ENCODE assay signal across 8 mouse cellular contexts in genomic region chr9:107297059-107297458, GRCm38 (mm10). TPM values are rescaled to one million over a fixed set of nuclear protein-coding genes. Genes with fewer than 3 reads are reported as not detected.
DNase-seq lines count a peak whose midpoint lies in the region; ATAC-seq and TF ChIP-seq lines count a peak whose summit lies in the region.

No protein-coding gene starts in this region.

- ATAC-seq in kidney, embryonic 14.5 days (ENCODE audit: low FRiP score, low TSS enrichment): peak; percentile 9; the same call in 1 of the 2 replicates
- peak; percentile 44; the same call in 1 of the 2 replicates for ATAC-seq in forebrain, embryonic 15.5 days (replicated peaks)
- ATAC-seq in liver, embryonic 13.5 days (ENCODE audit: low read depth): no peak

- H3K9ac ChIP-seq in kidney, embryonic 14.5 days (ENCODE audit: low read depth, low read length): peak overlapping the region; percentile 58
- peak overlapping the region; percentile 73 for H3K9ac ChIP-seq in forebrain, embryonic 15.5 days (replicated peaks)
- peak overlapping the region; percentile 76 for H3K9ac ChIP-seq in liver, embryonic 13.5 days

- H3K4me3 ChIP-seq in kidney, embryonic 14.5 days (ENCODE audit: low read length): peak overlapping the region; percentile 65
- H3K4me3 ChIP-seq in forebrain, embryonic 15.5 days: peak overlapping the region; percentile 54
- H3K4me3 ChIP-seq in liver, embryonic 13.5 days (replicated peaks): peak overlapping the region; percentile 65
- peak overlapping the region; percentile 72 for H3K4me3 ChIP-seq in small intestine, adult 2 months (ENCODE audit: low read depth, low read length)

- H3K36me3 ChIP-seq in kidney, embryonic 14.5 days (ENCODE audit: control insufficient read depth, insufficient read depth, low read length): peaks cover 16% of the 10 kb centered on the region; the same call in 1 of the 2 replicates
- peaks cover 10% of the 10 kb centered on the region; the same call in 1 of the 2 replicates for H3K36me3 ChIP-seq in forebrain, embryonic 15.5 days
- H3K36me3 ChIP-seq in liver, embryonic 13.5 days: peaks cover 24% of the 10 kb centered on the region
- peaks cover 21% of the 10 kb centered on the region for H3K36me3 ChIP-seq in small intestine, adult 2 months (ENCODE audit: control insufficient read depth, insufficient read depth, low read length)

- H3K4me1 ChIP-seq in kidney, embryonic 14.5 days (ENCODE audit: control insufficient read depth, insufficient read depth, low read length): peaks cover 8% of the 10 kb centered on the region; the same call in 1 of the 2 replicates
- H3K4me1 ChIP-seq in forebrain, embryonic 15.5 days: peaks cover 22% of the 10 kb centered on the region
- peaks cover 69% of the 10 kb centered on the region for H3K4me1 ChIP-seq in liver, embryonic 13.5 days (replicated peaks)
- H3K4me1 ChIP-seq in small intestine, adult 2 months (ENCODE audit: control insufficient read depth, insufficient read depth, insufficient read length, low read length): peaks cover 18% of the 10 kb centered on the region; the same call in 1 of the 2 replicates

- WGBS in kidney, embryonic 14.5 days: 11% methylated on average over 16 of the region's 16 CpGs
- 16% methylated on average over 16 of the region's 16 CpGs for WGBS in forebrain, embryonic 15.5 days
- 12% methylated on average over 16 of the region's 16 CpGs for WGBS in liver, embryonic 13.5 days (ENCODE audit: insufficient replicate concordance)
- 2% methylated on average over 16 of the region's 16 CpGs for WGBS in small intestine, adult 2 months

- H3K4me2 ChIP-seq in kidney, embryonic 14.5 days (replicated peaks; ENCODE audit: low read depth, low read length): peak overlapping the region; percentile 75
- peak overlapping the region; percentile 80 for H3K4me2 ChIP-seq in forebrain, embryonic 15.5 days (replicated peaks)
- H3K4me2 ChIP-seq in liver, embryonic 13.5 days: peak overlapping the region; percentile 93

- DNase-seq in kidney, postnatal 14 days: no peak
- DNase-seq in liver, embryonic 13.5 days: no peak
- no peak for DNase-seq in retina, embryonic 14.5 days (ENCODE audit: low spot score)
- DNase-seq in embryo, embryonic 11 days: no peak
- DNase-seq in left cerebral cortex, adult 18-20 months (ENCODE audit: low spot score in 2 of 2): no peak

- no peak for TF ChIP-seq POLR2A in small intestine, adult 2 months (IDR thresholded peaks at IDR 0.05; ENCODE audit: low read depth, low read length)

- H3K27me3 ChIP-seq in kidney, embryonic 14.5 days (ENCODE audit: control insufficient read depth, insufficient read depth, low read length): peaks cover 9% of the 10 kb centered on the region; the same call in 1 of the 2 replicates
- no peaks in the 10 kb centered on the region for H3K27me3 ChIP-seq in forebrain, embryonic 15.5 days
- peaks cover 10% of the 10 kb centered on the region; the same call in 1 of the 2 replicates for H3K27me3 ChIP-seq in liver, embryonic 13.5 days
- no peaks in the 10 kb centered on the region for H3K27me3 ChIP-seq in small intestine, adult 2 months (ENCODE audit: control insufficient read depth, insufficient read depth, low read length)

- H3K27ac ChIP-seq in kidney, embryonic 14.5 days (ENCODE audit: low read depth, low read length): peak overlapping the region; percentile 20; the same call in 1 of the 2 replicates
- peak overlapping the region; percentile 32; the same call in 1 of the 2 replicates for H3K27ac ChIP-seq in forebrain, embryonic 15.5 days (replicated peaks)
- peak overlapping the region; percentile 95 for H3K27ac ChIP-seq in liver, embryonic 13.5 days
- H3K27ac ChIP-seq in small intestine, adult 2 months (ENCODE audit: insufficient read depth, low read depth, low read length): peak overlapping the region; percentile 78

- no peak for TF ChIP-seq CTCF in small intestine, adult 2 months (IDR thresholded peaks at IDR 0.05; ENCODE audit: extremely low read depth, insufficient read length, insufficient replicate concordance, low read depth, low read length)

- no peaks in the 10 kb centered on the region for H3K9me3 ChIP-seq in kidney, embryonic 14.5 days (ENCODE audit: control insufficient read depth, low read length)
- no peaks in the 10 kb centered on the region for H3K9me3 ChIP-seq in forebrain, embryonic 15.5 days
- no peaks in the 10 kb centered on the region for H3K9me3 ChIP-seq in liver, embryonic 13.5 days (replicated peaks)

RNA-seq across cellular contexts. Expression of gene Cish, which starts 1.2 kb away (rescaled TPM):
- 6.3 and 7.1 TPM in 2 replicates for polyA plus RNA-seq in kidney, embryonic 14.5 days (2014; fragmentation: Nextera tagmentation; extraction: Ambion mirVana)
- polyA plus RNA-seq in forebrain, embryonic 15.5 days (2015; fragmentation: Nextera tagmentation; extraction: Ambion mirVana): 9.5 and 11.5 TPM in 2 replicates
- polyA plus RNA-seq in liver, embryonic 13.5 days (2015; fragmentation: Nextera tagmentation; extraction: Ambion mirVana): 10.7 and 12.2 TPM in 2 replicates
- 19.1 and 33.6 TPM in 2 replicates for polyA plus RNA-seq in small intestine, adult 2 months (2012; rRNA removed)
- total RNA-seq in left cerebral cortex, adult 18-20 months (2021): 1 to 10 TPM; 6.9 to 9.1 TPM

RNA-seq across cellular contexts. Expression of gene Mapkapk3, which starts 7.4 kb away (rescaled TPM):
- 3.8 and 6.5 TPM in 2 replicates for polyA plus RNA-seq in kidney, embryonic 14.5 days (2014; fragmentation: Nextera tagmentation; extraction: Ambion mirVana)
- 1.4 and 1.8 TPM in 2 replicates for polyA plus RNA-seq in forebrain, embryonic 15.5 days (2015; fragmentation: Nextera tagmentation; extraction: Ambion mirVana)
- polyA plus RNA-seq in liver, embryonic 13.5 days (2015; fragmentation: Nextera tagmentation; extraction: Ambion mirVana): 9.1 and 10.2 TPM in 2 replicates
- 19.4 and 25.7 TPM in 2 replicates for polyA plus RNA-seq in small intestine, adult 2 months (2012; rRNA removed)
- 1 to 10 TPM; 3.3 to 4.3 TPM for total RNA-seq in left cerebral cortex, adult 18-20 months (2021)

RNA-seq across cellular contexts. Expression of gene Hemk1, which starts 41.1 kb away (rescaled TPM):
- polyA plus RNA-seq in kidney, embryonic 14.5 days (2014; fragmentation: Nextera tagmentation; extraction: Ambion mirVana): 9.7 and 11.3 TPM in 2 replicates
- polyA plus RNA-seq in forebrain, embryonic 15.5 days (2015; fragmentation: Nextera tagmentation; extraction: Ambion mirVana): 14.6 and 16.0 TPM in 2 replicates
- 3.6 and 3.8 TPM in 2 replicates for polyA plus RNA-seq in liver, embryonic 13.5 days (2015; fragmentation: Nextera tagmentation; extraction: Ambion mirVana)
- 9.8 and 9.9 TPM in 2 replicates for polyA plus RNA-seq in small intestine, adult 2 months (2012; rRNA removed)
- total RNA-seq in left cerebral cortex, adult 18-20 months (2021): 10 to 100 TPM; 14.7 to 16.8 TPM

RNA-seq across cellular contexts. Expression of gene 6430571L13Rik, which starts 43.3 kb away (rescaled TPM):
- 0.31 and 0.43 TPM in 2 replicates for polyA plus RNA-seq in kidney, embryonic 14.5 days (2014; fragmentation: Nextera tagmentation; extraction: Ambion mirVana)
- 4.1 and 4.5 TPM in 2 replicates for polyA plus RNA-seq in forebrain, embryonic 15.5 days (2015; fragmentation: Nextera tagmentation; extraction: Ambion mirVana)
- 0.03 and 0.09 TPM in 2 replicates for polyA plus RNA-seq in liver, embryonic 13.5 days (2015; fragmentation: Nextera tagmentation; extraction: Ambion mirVana)
- polyA plus RNA-seq in small intestine, adult 2 months (2012; rRNA removed): 0.10 and 0.25 TPM in 2 replicates
- total RNA-seq in left cerebral cortex, adult 18-20 months (2021): 1 to 10 TPM; 4.1 to 4.2 TPM

Comparison
In these comparisons a context has a peak if more than half of its experiments do, and no peak if none do; other contexts are left out.
1. H3K27ac ChIP-seq: peak in every context shown above with its lines; median percentile 95 in liver, embryonic 13.5 days; 78 in small intestine, adult 2 months; 32 in forebrain, embryonic 15.5 days; 20 in kidney, embryonic 14.5 days.